Mouse (Mus musculus): ENCODE measurements at regions not wholly inside any gene's neighbourhood (a gene's known extent, or its start where the extent isn't known, plus 50 kb on each side); places are given as distances from the start of the nearest gene placed in this dataset.

GRCm38 (mm10) chr15:67850118-67850517, 1349.4 kb upstream of the Lrrc6 start:
- no peak for TF ChIP-seq EP300 (IDR thresholded peaks at IDR 0.05; ENCODE audit: low read depth)
- TF ChIP-seq CTCF (IDR thresholded peaks at IDR 0.05; ENCODE audit: low read depth), result no peak
